In the genomic region with DNA sequence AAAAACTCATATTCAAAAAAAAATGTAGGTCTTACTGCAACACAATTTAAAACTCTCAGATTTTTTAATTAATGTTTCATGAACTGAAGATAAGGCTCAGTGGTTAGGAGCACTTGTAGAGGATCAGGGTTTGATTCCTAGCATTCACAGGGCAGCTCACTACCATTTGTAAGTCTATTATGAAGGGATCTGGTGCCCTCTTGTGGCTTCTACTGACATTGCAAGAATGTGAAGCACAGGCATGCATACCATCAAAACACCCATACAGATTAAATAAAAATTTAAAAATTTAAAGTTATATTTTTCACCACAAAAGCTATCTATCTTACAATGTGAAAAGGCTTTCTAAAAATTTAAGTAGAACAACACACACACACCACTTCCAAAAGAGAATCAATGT, we compare ENCODE assay signal across 10 mouse cellular contexts.
DNase-seq lines count a peak whose midpoint lies in the region; ATAC-seq lines count a peak whose summit lies in the region.
"Had no signal": no experiment of that assay in that cellular context is flagged by ENCODE, and none has a peak within 500 bp of the region (broad histone marks: within the 10 kb centered on the region; RNA-seq: fewer than 3 reads in every experiment).

No protein-coding gene starts in this region.

- no peaks in the 10 kb centered on the region for H3K27me3 ChIP-seq in liver, embryonic 11.5 days (replicated peaks; ENCODE audit: control insufficient read depth, insufficient read depth, low read length)
- H3K27me3 ChIP-seq: heart, embryonic 13.5 days had no signal

- no peaks in the 10 kb centered on the region for H3K36me3 ChIP-seq in liver, embryonic 11.5 days (ENCODE audit: control insufficient read depth, insufficient read depth, low read length)
- H3K36me3 ChIP-seq: heart, embryonic 13.5 days had no signal

- intact Hi-C loops in heart, postnatal 10 days (cut with DNase I), result loop anchor here (5.0 to 10.0 kb wide), 3 partner anchors 242 to 765 kb away; no protein-coding TSS in a partner anchor

- no peak overlapping the region for H3K9ac ChIP-seq in liver, embryonic 11.5 days (ENCODE audit: low read depth, low read length)
- H3K9ac ChIP-seq: heart, embryonic 13.5 days had no signal

- H3K9me3 ChIP-seq in liver, embryonic 11.5 days (ENCODE audit: control insufficient read depth, low read length), result no peaks in the 10 kb centered on the region
- H3K9me3 ChIP-seq: heart, embryonic 13.5 days had no signal

- H3K4me3 ChIP-seq in liver, embryonic 11.5 days (ENCODE audit: low read depth, low read length), result no peak overlapping the region
- H3K4me3 ChIP-seq: heart, embryonic 13.5 days had no signal

- no peaks in the 10 kb centered on the region for H3K4me1 ChIP-seq in liver, embryonic 11.5 days (replicated peaks; ENCODE audit: control insufficient read depth, insufficient read depth, low read length)
- H3K4me1 ChIP-seq: heart, embryonic 13.5 days had no signal

- no peak for ATAC-seq in liver, embryonic 11.5 days (replicated peaks; ENCODE audit: low FRiP score)

- H3K27ac ChIP-seq in liver, embryonic 11.5 days (ENCODE audit: low read depth, low read length), result no peak overlapping the region
- H3K27ac ChIP-seq: heart, embryonic 13.5 days; macrophage had no signal

- peak; percentile 19 to 28 for DNase-seq in cerebellum, adult 18-20 months
- DNase-seq in cerebellum, adult 9-11 months, result no peak
- peak; percentile 47 for DNase-seq in liver
- DNase-seq in liver, embryonic 11.5 days (ENCODE audit: low spot score), result no peak
- DNase-seq in adrenal gland, postnatal 14 days, result peak; percentile 27
- peak; percentile 29 to 44 for DNase-seq in heart, postnatal 10 days
- DNase-seq in lung, postnatal 10 days, result peak; percentile 24
- no peak for DNase-seq in yolk sac, embryonic 10.5 days (ENCODE audit: low spot score)

- H3K4me2 ChIP-seq in liver, embryonic 11.5 days, result no peak overlapping the region
- H3K4me2 ChIP-seq: heart, embryonic 13.5 days had no signal

Comparison
In these comparisons a context has a peak if more than half of its experiments do, and no peak if none do; other contexts are left out.
1. DNase-seq: peak in cerebellum, adult 18-20 months (2 of 2), liver (single experiment), adrenal gland, postnatal 14 days (single experiment), heart, postnatal 10 days (2 of 2) and lung, postnatal 10 days (single experiment); none in cerebellum, adult 9-11 months (single experiment), liver, embryonic 11.5 days (single experiment) and yolk sac, embryonic 10.5 days (single experiment).